Mouse (Mus musculus) midbrain, embryonic 16.5 days (tissue): ENCODE measurements around the gene Ces1e. TPM values are rescaled to one million over a fixed set of nuclear protein-coding genes. Genes with fewer than 3 reads are reported as not detected.

Experiments used
- ATAC-seq: fragments of 200-750 bp; cut with Nextera tagmentation; 2 replicates; pipeline ENCODE4 v1.8.0; 2017; ENCODE audit warnings: moderate TSS enrichment
- H3K27ac ChIP-seq: fragments of 300-500 bp; sonication (generic); 2 replicates; pipeline ENCODE4 v1.5.1; 2014; ENCODE audit warnings: mild to moderate bottlenecking, low read length, mixed read lengths
- H3K27me3 ChIP-seq: fragments of 300-500 bp; sonication (generic); 2 replicates; pipeline ENCODE4 v1.6.1; 2014; ENCODE audit warnings: low read depth, low read length, mixed read lengths; ENCODE audit not compliant: control insufficient read depth, insufficient read depth
- H3K36me3 ChIP-seq: fragments of 300-500 bp; sonication (generic); 2 replicates; pipeline ENCODE4 v1.6.1; 2014; ENCODE audit warnings: mild to moderate bottlenecking, low read length, moderate library complexity, mixed read lengths; ENCODE audit not compliant: control insufficient read depth, insufficient read depth
- H3K4me1 ChIP-seq: fragments of 300-500 bp; sonication (generic); 2 replicates; pipeline ENCODE4 v1.6.1; 2014; ENCODE audit warnings: mild to moderate bottlenecking, low read length, mixed read lengths; ENCODE audit not compliant: control insufficient read depth, insufficient read depth
- H3K4me2 ChIP-seq: fragments of 300-500 bp; sonication (generic); 2 replicates; pipeline ENCODE4 v1.6.1; 2014; ENCODE audit warnings: mild to moderate bottlenecking, low read length, mixed read lengths
- H3K4me3 ChIP-seq: fragments of 300-500 bp; sonication (generic); 2 replicates; pipeline ENCODE4 v1.5.1; 2014; ENCODE audit warnings: low read depth, mild to moderate bottlenecking, low read length, moderate library complexity, mixed read lengths
- H3K9ac ChIP-seq: fragments of 300-500 bp; sonication (generic); 2 replicates; pipeline ENCODE4 v1.6.1; 2014; ENCODE audit warnings: low read depth, low read length, mixed read lengths
- H3K9me3 ChIP-seq: fragments of 300-500 bp; sonication (generic); replicated peaks from 2 replicates; pipeline ENCODE4 v1.6.1; 2014; ENCODE audit warnings: mild to moderate bottlenecking, low read length, mixed read lengths; ENCODE audit not compliant: control insufficient read depth, poor library complexity, severe bottlenecking
- WGBS: fragments of 180-500 bp; shearing (Covaris S2); extraction: QIAGEN DNeasy Blood & Tissue Kit; methylation state at CpG from one replicate; pipeline ENCODE4 v1.1.7; 2014; 5-methylcytosine and 5-hydroxymethylcytosine counted together
- polyA plus RNA-seq: library from polyadenylated mRNA; unstranded; fragments of >200 nt; fragmentation: Nextera tagmentation; extraction: Ambion mirVana; gene quantifications from 2 replicates; pipeline ENCODE4 v1.2.1, GENCODE M21; 2015

Ces1e gene
- polyA plus RNA-seq = not detected in 2 replicates

DNA sequence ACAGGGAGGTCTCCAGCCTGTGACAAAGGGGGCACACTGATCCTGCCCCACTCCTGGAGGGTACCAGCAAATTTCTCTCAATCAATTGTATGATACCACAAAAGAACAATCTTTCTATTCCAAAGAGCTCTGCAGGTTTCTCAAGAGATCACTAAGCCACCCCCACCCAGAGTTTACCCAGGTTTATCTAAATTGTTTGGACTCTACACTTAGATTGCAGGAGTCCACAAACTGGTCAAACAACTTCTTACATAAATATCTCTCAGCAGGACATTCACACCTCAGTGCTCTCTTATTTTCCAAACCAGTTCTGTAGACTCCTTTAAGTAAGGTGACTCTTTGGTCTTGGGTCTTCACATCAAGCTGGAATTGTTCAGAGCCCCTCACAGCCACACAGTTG is at the start of gene Ces1e:
Gene Ces1e, minus strand, starts transcription at position 174 of the 400 bp plus-strand sequence.
- no peak within 1 kb of the TSS for H3K27ac ChIP-seq
- H3K9me3 ChIP-seq = no peaks in the 10 kb centered on the region
- no peak within 1 kb of the TSS for H3K4me2 ChIP-seq
- no peak within 1 kb of the TSS for H3K9ac ChIP-seq
- no peak for ATAC-seq
- H3K36me3 ChIP-seq = no peaks in the 10 kb centered on the region
- H3K4me3 ChIP-seq = no peak within 1 kb of the TSS
- H3K27me3 ChIP-seq = no peaks in the 10 kb centered on the region
- no peaks in the 10 kb centered on the region for H3K4me1 ChIP-seq

DNA sequence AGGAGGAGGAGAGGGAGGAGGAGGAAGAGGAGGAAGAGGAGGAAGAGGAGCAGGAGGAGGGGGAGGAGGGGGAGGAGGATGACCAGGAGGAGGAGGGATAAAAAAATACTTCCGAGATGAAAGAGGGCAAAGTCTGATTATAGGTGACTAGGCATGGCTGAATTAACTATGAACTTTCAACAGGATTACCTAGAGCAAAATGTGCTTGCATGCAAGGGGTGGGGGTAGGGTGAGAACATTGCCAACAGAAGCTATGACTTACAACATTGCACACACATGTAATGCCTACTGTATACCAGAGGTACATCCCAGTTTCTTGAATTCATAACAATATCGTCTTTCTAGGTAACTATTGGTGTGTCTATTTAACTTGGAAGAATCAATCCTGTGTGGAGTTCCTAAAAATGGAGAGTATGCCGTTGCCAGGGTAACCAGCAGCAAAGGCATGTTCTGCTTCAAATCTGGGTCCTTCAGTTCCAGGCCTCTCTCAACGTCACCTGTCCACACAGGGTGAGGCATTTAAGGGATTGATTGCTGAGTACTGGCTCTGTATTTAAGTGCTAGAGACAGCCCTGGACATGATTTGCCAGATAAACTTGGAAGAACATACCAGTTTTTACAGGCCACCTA is 48.9 kb upstream of the Ces1e start:
- no peak overlapping the region for H3K9ac ChIP-seq
- no peak overlapping the region for H3K4me2 ChIP-seq
- no peaks in the 10 kb centered on the region for H3K27me3 ChIP-seq
- no peak overlapping the region for H3K4me3 ChIP-seq
- H3K4me1 ChIP-seq = no peaks in the 10 kb centered on the region
- H3K9me3 ChIP-seq = no peaks in the 10 kb centered on the region
- no peak overlapping the region for H3K27ac ChIP-seq
- 75% methylated on average over 4 of the region's 4 CpGs for WGBS
- no peak for ATAC-seq
- H3K36me3 ChIP-seq = no peaks in the 10 kb centered on the region

DNA sequence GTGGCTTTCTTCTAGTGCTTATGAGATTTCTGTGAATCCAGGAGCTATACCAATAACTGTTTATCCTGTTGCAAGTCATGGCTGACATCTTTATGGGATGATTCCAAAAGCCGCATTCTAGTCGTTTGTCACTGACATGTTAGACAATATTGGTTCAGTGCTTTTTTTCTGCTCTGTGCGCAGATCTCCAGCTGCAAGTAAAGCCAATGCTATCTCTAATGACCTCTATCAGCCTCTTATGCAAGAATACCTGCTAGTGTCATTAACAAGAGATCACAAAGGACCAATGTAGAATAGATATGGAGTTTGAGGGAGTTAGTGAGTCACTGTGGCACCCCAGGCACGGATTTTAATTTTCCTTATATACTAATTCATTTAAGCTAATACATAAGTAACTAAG is 45.2 kb upstream of the Ces1e start:
- no peaks in the 10 kb centered on the region for H3K36me3 ChIP-seq
- no peak overlapping the region for H3K9ac ChIP-seq
- H3K27me3 ChIP-seq = no peaks in the 10 kb centered on the region
- H3K27ac ChIP-seq = no peak overlapping the region
- H3K4me2 ChIP-seq = no peak overlapping the region
- WGBS = 91% methylated on average over 4 of the region's 4 CpGs
- no peaks in the 10 kb centered on the region for H3K9me3 ChIP-seq
- no peak overlapping the region for H3K4me3 ChIP-seq
- no peak for ATAC-seq
- no peaks in the 10 kb centered on the region for H3K4me1 ChIP-seq

DNA sequence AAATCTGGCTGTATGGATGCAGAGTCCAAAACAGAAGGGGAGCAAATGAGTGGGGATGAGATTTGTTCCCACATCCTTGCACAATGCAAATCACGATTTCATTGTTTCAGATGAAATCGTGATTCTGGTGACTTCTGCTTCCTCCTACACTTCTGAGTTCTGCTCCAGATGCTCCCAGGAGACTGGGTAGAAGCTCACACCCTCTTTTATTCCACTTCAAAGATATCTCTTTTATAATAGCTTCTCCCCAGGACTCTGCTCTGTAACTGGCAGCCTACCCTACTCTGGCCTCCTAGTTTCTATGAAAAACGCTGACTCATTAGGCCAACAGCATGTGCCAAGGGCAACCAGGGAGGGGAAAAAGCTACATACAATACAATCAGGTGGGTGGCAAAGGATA is 43.9 kb upstream of the Ces1e start:
- Histone ChIP-seq H3K27ac (no peak overlapping the region), H3K9ac (no peak overlapping the region), H3K4me2 (no peak overlapping the region), H3K27me3 (no peaks in the 10 kb centered on the region), H3K4me3 (no peak overlapping the region), H3K36me3 (no peaks in the 10 kb centered on the region), H3K9me3 (no peaks in the 10 kb centered on the region), H3K4me1 (no peaks in the 10 kb centered on the region)
- 72% methylated on average over 3 of the region's 3 CpGs for WGBS
- no peak for ATAC-seq

DNA sequence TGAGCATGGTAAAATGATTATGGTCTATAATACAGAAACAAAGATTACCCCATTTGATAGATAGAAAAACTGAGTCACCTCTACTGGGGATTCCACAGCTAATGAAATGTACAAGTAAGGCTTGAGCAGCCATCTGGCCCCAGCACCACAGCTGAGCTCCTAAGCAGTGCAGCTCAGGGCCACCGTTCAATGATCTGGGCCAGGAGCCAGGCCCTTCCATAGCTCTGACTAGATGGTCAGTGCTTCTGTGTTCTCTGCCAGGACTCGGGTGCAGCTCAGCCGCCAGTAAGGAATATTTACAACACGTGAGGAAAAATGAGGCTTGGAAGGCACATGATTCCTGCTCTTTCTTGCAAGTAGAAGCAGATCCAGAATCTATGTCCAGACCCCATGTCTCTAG is 43.3 kb upstream of the Ces1e start:
- H3K36me3 ChIP-seq = no peaks in the 10 kb centered on the region
- no peaks in the 10 kb centered on the region for H3K27me3 ChIP-seq
- ATAC-seq = no peak
- H3K27ac ChIP-seq = no peak overlapping the region
- H3K9ac ChIP-seq = no peak overlapping the region
- no peaks in the 10 kb centered on the region for H3K4me1 ChIP-seq
- H3K9me3 ChIP-seq = no peaks in the 10 kb centered on the region
- H3K4me3 ChIP-seq = no peak overlapping the region
- no peak overlapping the region for H3K4me2 ChIP-seq
- WGBS = 86% methylated on average over 4 of the region's 4 CpGs

DNA sequence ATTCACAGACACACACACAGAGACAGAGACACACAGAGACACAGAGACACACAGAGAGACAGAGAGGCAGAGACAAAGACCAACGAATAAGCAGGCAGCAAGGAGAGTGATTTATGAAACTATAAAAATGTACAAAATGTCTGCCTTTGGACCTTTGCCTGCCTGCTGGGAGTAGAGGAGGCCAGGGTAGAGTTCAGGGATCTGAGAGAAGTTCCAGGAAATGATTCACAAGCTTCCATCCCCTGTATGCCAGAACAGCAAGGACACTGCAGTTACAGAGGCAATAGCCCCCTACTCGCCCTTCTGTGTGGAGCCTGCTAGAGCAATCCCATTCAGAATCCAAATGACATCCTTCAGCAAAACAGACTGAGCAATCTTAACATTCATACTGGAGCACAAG is 32.0 kb upstream of the Ces1e start:
- H3K9ac ChIP-seq = no peak overlapping the region
- 79% methylated on average over 2 of the region's 2 CpGs for WGBS
- H3K27me3 ChIP-seq = no peaks in the 10 kb centered on the region
- no peak overlapping the region for H3K4me2 ChIP-seq
- H3K9me3 ChIP-seq = no peaks in the 10 kb centered on the region
- H3K4me1 ChIP-seq = no peaks in the 10 kb centered on the region
- H3K4me3 ChIP-seq = no peak overlapping the region
- ATAC-seq = no peak
- no peaks in the 10 kb centered on the region for H3K36me3 ChIP-seq
- H3K27ac ChIP-seq = no peak overlapping the region

DNA sequence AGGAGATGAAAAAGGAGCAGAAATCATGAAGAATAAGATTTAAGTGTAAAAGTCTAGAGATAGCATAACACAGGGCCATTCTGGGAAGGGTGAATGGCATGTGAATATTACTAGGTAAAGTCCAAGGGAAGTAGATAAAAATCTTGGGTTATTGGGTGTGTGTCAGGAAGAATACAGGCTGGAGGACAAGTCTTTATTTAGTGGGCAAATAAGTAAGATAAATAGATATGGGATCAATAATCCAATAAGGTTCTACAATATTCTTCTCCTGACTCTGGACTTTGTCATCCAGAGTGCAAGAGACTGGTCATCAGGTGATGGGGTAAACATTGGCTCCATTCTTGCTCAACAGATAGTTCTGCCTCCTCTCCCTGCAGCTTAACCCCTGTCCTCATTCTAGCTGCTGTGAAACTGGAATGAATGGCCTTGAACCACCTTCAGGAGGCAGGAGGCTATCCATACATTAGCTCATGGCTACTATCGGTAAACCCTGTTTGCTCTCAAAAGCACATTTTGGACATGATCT is 23.0 kb upstream of the Ces1e start:
- no peak overlapping the region for H3K27ac ChIP-seq
- no peaks in the 10 kb centered on the region for H3K27me3 ChIP-seq
- no peak overlapping the region for H3K4me3 ChIP-seq
- H3K36me3 ChIP-seq = no peaks in the 10 kb centered on the region
- WGBS = 97% methylated on average over 1 of the region's 1 CpGs
- no peak overlapping the region for H3K4me2 ChIP-seq
- no peaks in the 10 kb centered on the region for H3K4me1 ChIP-seq
- H3K9me3 ChIP-seq = no peaks in the 10 kb centered on the region
- H3K9ac ChIP-seq = no peak overlapping the region
- no peak for ATAC-seq

DNA sequence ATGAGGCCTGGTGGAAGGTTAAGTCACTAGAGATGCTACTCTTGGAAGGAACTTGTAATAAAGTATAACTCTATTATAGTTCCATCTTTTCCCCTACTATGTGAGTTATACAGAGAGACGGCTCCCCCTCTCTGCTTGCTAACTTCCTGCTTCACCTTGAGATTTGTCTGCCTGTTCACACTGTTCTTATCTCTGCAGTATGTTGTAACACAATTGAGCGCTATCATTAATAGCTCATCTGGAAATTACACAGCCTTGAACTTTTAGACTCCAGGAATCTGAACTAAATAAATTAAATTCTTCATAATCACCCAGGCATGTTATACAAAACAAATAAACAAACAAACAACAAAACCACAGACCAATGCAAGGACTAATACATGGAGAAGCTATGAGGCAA is 16.6 kb upstream of the Ces1e start:
- no peak for ATAC-seq
- Histone ChIP-seq H3K27ac (no peak overlapping the region), H3K9me3 (no peaks in the 10 kb centered on the region), H3K9ac (no peak overlapping the region), H3K4me1 (no peaks in the 10 kb centered on the region), H3K4me3 (no peak overlapping the region), H3K4me2 (no peak overlapping the region), H3K36me3 (no peaks in the 10 kb centered on the region), H3K27me3 (no peaks in the 10 kb centered on the region)
- WGBS = 96% methylated on average over 2 of the region's 2 CpGs

DNA sequence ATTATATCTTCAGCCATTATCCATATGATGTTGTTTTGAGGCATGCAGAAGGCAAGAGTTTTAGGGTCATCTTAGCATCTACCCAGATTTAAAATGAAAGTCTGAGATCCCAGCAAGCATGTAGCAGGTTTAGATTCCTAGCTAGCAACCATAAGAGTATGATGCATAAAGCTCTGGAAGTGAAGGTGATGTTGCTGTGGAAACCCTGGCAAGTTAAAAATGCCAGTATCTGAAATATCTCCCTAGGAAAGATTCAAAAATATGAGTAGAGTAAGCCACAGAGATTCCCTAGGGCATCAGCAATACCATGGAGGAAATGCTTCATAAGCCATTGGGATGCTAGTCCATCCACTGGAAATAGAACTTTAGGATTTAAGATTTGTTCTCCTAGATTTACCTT is 10.5 kb upstream of the Ces1e start:
- Histone ChIP-seq H3K9ac (no peak overlapping the region), H3K36me3 (no peaks in the 10 kb centered on the region), H3K27ac (no peak overlapping the region), H3K4me3 (no peak overlapping the region), H3K27me3 (no peaks in the 10 kb centered on the region), H3K4me2 (no peak overlapping the region), H3K4me1 (no peaks in the 10 kb centered on the region), H3K9me3 (no peaks in the 10 kb centered on the region)
- no peak for ATAC-seq
